Mouse (Mus musculus) layer of hippocampus, postnatal 25 days (tissue): ENCODE results near the gene Nmt2. TPM values are rescaled to one million over a fixed set of nuclear protein-coding genes. Genes with fewer than 3 reads are reported as not detected.

Experiments
- total RNA-seq, 2 experiments: library from RNA; stranded (reverse); gene quantifications; 2 replicates each; pipeline ENCODE4 v1.2.3; 2021

Gene Nmt2
- total RNA-seq, 2 experiments from 2014 or later: 80.1 to 87.2 TPM

Other genes starting within 250 kb of the Nmt2 start
- 10 to 100 TPM; 68.2 to 69.2 TPM for gene Fam171a1, start 170.0 kb upstream of the Nmt2 start, total RNA-seq
- gene Rpp38, start 48.4 kb downstream of the Nmt2 start, total RNA-seq: 10 to 100 TPM in 1 of 2 experiments, 1 to 10 TPM in 1; 9.3 to 10.8 TPM
- 1 to 10 TPM; 1.5 to 2.3 TPM for gene Acbd7, start 52.0 kb downstream of the Nmt2 start, total RNA-seq
- gene Olah, start 113.0 kb downstream of the Nmt2 start, total RNA-seq: not detected
- gene Meig1, start 138.4 kb downstream of the Nmt2 start, total RNA-seq: 1 to 10 TPM; 3.4 to 4.7 TPM
- gene Dclre1c, start 139.9 kb downstream of the Nmt2 start, total RNA-seq: 10 to 100 TPM; 10.0 to 16.0 TPM
- gene Suv39h2, start 190.8 kb downstream of the Nmt2 start, total RNA-seq: 1 to 10 TPM; 3.7 to 4.0 TPM
- gene Gm45902, start 228.6 kb downstream of the Nmt2 start, total RNA-seq: 1 to 10 TPM; 3.9 to 5.9 TPM
- 10 to 100 TPM; 45.3 to 52.1 TPM for gene Hspa14, start 228.6 kb downstream of the Nmt2 start, total RNA-seq
- under 1 TPM; 0.35 to 0.71 TPM for gene Cdnf, start 228.8 kb downstream of the Nmt2 start, total RNA-seq